Mouse (Mus musculus) gastrocnemius, postnatal 36 days (tissue): ENCODE results near the gene Bok. TPM values are rescaled to one million over a fixed set of nuclear protein-coding genes. Genes with fewer than 3 reads are reported as not detected.

ENCODE experiments used
- DNase-seq, 2 experiments: peaks; one replicate each; pipeline ENCODE4 v3.0.0; 2022
- intact Hi-C: fragments of 180-260 bp; cut with DNase I; formaldehyde crosslinking; loops from one replicate; pipeline ENCODE4 v1.15.1; 2025
- total RNA-seq, 2 experiments: library from RNA; stranded (reverse); gene quantifications; 2 replicates each; pipeline ENCODE4 v1.2.3; 2021

Gene Bok
- total RNA-seq, 2 experiments from 2014 or later, result 1.2 to 1.8 TPM

DNA sequence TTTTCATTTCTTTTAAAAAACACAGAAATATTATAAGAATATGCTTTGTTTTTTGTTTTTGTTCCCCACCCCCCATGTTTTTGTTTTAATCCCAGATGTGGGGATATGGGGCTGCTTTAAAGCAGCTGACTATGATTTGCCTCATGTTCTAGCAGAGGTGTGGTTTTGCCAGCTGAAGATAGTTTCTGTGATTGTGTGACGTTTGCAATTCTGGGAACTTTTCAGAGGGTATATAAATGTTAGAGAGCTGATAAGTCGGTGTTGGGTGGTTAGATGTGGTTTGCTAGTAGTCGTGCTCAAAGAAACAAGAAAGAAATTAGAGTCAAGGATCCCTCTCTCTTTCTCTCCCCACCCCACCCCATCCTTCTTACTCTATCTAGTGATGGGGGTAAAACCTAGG lies 50.4 kb downstream of the Bok start:
- intact Hi-C loops, result no loop called here
- no peak for DNase-seq

DNA sequence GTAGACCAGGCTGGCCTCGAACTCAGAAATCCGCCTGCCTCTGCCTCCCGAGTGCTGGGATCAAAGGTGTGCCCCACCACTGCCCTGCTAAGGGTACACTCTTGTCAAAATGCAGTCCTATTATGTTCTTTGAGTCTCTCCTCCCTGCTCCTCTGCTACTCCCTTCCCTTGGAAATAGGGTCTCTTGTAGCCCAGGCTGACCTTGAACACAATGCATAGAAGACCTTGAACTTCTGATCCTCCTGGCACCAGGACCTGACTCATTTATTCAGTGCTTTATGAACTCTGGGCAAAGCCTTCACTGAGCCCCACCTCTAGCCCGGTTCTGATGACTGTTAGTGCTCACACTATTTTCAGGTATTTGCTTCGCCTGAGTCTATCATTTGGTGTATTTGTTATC lies 52.3 kb downstream of the Bok start:
- intact Hi-C loops, result no loop called here
- DNase-seq, result no peak

DNA sequence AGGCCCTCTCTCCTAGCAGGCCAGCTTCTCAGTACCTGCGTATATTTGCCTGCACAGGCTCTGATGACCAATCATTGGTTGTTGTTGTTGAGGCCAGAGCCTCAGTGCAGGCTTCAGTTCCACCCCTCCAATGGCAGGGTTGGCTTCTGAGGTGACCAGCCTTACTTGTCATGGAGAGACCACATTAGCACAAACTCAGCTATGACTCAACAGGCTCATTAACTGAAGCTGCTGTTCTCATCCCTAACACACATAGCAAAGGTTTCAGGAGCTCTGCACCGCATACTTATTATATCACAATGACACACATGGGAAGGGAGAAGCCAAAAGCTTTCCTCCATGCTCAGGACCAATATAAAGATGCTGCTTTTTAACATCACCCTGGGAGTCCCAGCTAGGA lies 55.2 kb downstream of the Bok start:
- DNase-seq, result no peak
- intact Hi-C loops, result no loop called here

DNA sequence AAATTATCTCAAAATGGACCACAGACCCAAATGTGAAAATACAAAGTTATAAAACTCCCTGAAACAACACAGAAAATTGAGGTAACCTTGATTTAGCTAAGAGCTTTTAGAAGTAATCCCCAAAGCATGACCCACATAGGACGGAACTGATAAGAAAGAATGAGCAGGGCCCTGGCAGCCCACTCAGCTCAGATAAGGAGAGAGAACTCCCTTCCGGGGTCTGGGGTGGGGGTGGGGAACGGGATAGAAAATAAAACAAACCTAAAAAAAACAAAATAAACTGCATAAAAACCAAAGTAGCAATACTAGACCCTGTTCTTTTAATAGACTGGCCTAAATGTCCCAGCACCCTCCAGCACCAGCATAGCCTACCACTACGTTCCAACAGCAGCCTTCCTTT lies 56.5 kb downstream of the Bok start:
- intact Hi-C loops, result no loop called here
- DNase-seq, result no peak

DNA sequence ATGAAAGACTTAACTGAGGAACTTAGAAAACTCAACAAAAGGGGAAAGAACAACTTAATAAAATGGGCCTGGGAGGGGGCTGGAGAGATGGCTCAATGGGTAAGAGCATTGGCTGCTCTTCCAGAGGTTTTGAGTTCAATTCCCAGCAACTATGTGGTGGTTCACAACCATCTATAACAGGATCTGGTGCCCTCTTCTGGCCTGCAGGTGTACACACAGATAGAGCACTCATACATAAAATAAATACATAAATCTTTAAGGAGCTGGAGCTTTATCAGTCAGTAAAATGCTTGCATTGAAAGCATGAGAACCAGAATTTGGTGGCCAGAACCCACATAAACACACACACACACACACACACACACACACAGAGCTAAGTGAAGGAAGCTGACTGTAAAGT lies 57.5 kb downstream of the Bok start:
- no peak for DNase-seq
- intact Hi-C loops, result no loop called here

Other genes with a start within 250 kb of the Bok start
- 100 to 1,000 TPM; 289 to 302 TPM for gene Hdlbp, start 206.8 kb upstream of the Bok start, total RNA-seq
- gene Farp2, start 173.6 kb upstream of the Bok start, total RNA-seq, result 10 to 100 TPM; 11.5 to 11.9 TPM
- gene Stk25, start 27.0 kb upstream of the Bok start, total RNA-seq, result 10 to 100 TPM; 81.8 to 87.7 TPM
- gene Atg4b, start 65.8 kb downstream of the Bok start, total RNA-seq, result 10 to 100 TPM; 27.0 to 28.5 TPM
- 10 to 100 TPM; 61.0 to 65.6 TPM for gene Thap4, start 69.2 kb downstream of the Bok start, total RNA-seq
- 10 to 100 TPM; 14.0 to 15.1 TPM for gene Dtymk, start 116.3 kb downstream of the Bok start, total RNA-seq
- 1 to 10 TPM; 3.0 to 4.2 TPM for gene Ing5, start 118.3 kb downstream of the Bok start, total RNA-seq
- gene D2hgdh, start 139.2 kb downstream of the Bok start, total RNA-seq, result 10 to 100 TPM; 17.2 to 22.1 TPM
- not detected for gene Gal3st2, start 175.6 kb downstream of the Bok start, total RNA-seq
- gene Gal3st2b, start 232.7 kb downstream of the Bok start, total RNA-seq, result under 1 TPM in 1 of 2 experiments, not detected in 1; 0.12 TPM